Mouse (Mus musculus) kidney, postnatal 36 days (tissue): ENCODE data around the gene Enc1.
"Not testable (repeated sequence)": the region's sequence is repeated elsewhere in the genome, so short reads cannot be mapped to it uniquely, and the experiment has no call there.

Experiments used
- DNase-seq, 2 experiments: peaks; one replicate each; pipeline ENCODE4 v3.0.0; 2021 to 2022; ENCODE audit warnings: mixed read lengths in 2 of 2

The Enc1 gene

DNA sequence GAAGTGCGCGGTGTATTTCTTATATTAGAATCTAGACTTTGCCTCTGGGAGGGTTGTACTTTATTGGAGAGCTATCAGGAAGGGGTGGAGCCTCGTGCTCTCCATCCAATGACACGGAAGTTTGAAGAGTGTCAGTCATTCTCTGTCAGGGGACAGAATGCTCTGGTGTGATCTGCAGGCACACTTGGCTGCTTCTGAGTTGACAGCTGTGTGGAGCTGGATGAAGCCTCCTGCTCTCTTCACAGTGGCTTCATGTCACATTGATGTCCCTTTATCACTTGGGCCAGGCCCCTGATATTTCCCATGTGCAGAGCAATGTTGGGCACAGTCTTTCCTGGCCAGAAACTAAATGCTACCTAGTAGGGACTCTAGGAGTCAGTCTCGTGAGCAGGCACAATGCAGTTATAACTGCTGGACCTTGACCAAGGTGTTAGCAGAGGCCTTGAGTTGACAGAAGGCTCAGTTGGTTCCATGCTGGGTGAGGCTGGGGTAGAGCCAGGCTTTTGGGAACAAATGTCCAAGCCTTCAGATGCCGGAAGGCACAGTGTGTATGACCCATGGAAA is 12.6 kb downstream of the Enc1 start:
- DNase-seq: no peak

GRCm38 (mm10) chr13:97253994-97254393 is 13.1 kb downstream of the Enc1 start:
- no peak for DNase-seq

GRCm38 (mm10) chr13:97254564-97255164 is 13.8 kb downstream of the Enc1 start:
- DNase-seq: no peak

DNA sequence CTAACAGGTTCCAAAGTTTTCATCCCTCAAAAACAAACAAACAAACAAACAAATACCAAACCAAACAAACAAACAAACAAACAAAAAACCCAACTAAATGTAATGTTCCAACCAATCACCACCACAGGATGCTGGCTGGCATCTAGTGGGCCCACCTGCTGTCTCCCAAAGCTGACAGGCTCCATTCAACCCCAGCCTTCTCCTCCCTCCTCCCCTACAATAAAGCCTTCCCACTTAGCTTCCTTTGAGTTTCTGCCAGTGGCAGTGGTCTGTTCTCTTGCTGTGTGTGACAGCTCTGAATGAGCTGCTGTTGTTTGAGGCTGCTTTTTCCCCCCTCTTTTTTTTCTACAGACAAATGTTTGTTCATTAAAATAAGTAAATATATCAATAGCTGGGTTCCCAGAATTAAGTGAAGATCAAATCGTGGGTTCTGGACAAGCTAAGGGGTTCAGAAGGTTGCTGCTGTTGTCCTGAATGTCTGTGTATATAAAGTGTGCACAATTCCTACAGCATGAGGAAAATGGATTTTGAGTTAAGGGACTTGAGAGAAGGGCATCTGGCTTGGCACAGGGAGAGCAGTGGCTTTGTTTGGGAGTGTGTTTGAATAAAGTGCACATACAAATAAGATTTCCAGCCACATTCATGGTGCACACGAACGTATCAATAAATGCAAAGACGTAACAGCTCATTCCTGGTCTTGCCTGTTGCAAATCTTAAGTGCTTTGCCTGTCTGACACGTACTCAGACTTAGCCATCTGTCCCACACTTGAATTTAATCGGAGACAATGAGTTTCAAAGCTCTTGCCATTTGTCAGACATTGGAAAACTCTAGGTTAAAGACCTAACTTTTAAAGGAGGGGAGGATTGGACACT is 15.3 kb downstream of the Enc1 start:
- DNase-seq: no peak

GRCm38 (mm10) chr13:97256849-97257379 is 16.0 kb downstream of the Enc1 start:
- DNase-seq: no peak

- DNase-seq: no peak
Measured at GRCm38 (mm10) chr13:97259271-97259670, 18.4 kb downstream of the Enc1 start.

GRCm38 (mm10) chr13:97260456-97261180 is 19.7 kb downstream of the Enc1 start:
- DNase-seq: no peak

DNA sequence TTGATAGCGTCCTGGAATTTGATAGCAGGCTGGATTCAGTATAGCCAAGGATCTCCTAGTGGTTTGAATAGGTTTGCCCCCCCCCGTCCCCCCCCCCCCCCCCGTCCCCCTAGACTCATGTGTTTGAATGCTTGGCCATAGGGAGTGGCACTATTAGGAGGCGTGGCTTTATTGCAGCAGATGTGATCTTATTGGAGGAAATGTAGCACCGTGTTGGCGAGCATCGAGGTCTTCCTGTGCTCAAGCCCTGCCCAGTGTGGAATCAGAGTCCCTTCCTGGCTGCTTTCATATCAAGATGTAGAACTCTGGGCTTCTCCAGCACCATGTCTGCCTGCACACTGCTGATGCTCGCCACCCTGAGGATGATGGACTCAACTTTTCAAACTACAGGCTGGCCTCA is 20.6 kb downstream of the Enc1 start:
- no peak for DNase-seq

- DNase-seq: no peak
Measured at GRCm38 (mm10) chr13:97262676-97263075, 21.8 kb downstream of the Enc1 start.

GRCm38 (mm10) chr13:97265534-97265933 is 24.6 kb downstream of the Enc1 start:
- DNase-seq: not testable (repeated sequence)

DNA sequence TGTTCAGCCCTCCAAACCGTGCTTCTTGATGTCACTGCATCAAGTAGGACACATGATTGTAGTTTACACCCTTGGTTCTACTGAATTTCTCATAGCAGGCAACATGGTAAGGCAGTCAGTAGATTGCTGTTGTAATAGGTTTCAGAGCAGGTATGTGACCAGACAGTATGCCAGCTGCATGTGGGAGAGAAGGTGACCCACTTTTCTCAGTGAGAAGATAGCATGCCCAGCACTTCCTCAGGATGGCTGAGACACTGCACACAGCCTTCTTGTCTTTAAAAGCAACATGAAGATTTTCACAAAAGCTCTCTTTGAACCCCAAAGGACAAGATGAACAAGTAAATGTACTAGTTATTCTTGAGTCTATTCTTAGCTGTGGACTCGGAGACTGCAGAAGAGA is 29.8 kb downstream of the Enc1 start:
- DNase-seq: no peak

GRCm38 (mm10) chr13:97271641-97272040 is 30.7 kb downstream of the Enc1 start:
- DNase-seq: no peak

DNA sequence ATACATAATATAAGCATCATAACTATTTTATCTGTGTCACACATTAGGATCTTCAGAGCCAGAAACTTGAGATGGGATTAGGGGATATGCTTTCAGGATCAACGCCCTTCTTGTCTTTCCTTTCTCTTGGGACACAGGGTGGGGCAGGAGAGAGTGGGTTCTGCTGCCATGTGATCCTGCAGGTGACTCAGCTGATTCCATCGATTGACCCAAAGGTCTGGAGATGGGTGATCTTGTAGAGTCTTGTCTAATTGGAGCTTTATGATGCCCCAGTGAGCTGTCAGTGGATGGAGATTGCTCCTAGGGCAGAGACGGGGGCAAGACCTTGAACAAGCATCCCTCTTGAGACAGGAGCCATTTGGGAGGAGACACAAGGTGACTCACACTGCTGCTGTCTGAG is 33.9 kb downstream of the Enc1 start:
- DNase-seq: no peak

DNA sequence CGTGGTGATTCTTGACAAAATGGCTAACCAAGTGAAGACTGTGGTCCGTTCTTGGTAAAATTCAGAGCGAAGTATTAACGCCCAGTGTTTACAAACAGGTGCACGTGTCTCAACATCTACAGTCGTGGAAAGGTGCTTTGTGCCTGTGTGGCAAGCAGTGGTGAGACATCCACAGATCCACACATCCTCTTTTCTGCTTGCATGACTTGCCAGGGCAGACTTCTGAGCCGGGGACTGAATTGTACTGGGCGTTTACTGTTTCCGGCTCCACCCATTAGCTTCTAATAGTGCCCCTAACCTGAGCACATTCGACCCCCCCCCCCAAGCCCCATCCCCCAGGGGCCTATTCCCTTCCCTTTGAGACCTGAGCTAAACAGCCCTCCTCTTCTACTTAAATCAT is 34.6 kb downstream of the Enc1 start:
- no peak for DNase-seq

GRCm38 (mm10) chr13:97282051-97282910 is 41.4 kb downstream of the Enc1 start:
- no peak for DNase-seq

DNA sequence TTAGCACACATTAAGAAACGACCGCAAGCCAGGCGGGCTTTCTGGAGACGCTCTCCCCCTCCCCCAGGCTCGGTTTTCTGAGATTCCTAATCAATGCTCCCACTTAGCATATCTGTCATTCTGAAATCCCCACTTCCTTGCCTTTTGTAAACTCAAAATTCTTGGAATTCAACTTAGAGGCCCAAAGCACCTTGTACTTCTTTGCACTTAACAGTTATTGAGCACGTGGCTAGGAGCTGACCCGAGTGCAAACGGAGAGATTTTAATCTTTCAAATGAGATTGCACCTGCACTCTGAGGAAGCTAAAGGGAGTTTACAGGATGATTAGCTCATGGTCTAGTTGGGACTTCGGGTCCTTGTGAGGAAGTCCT is 42.0 kb downstream of the Enc1 start:
- DNase-seq: peak in 1 of 2 experiments; percentile 8

DNA sequence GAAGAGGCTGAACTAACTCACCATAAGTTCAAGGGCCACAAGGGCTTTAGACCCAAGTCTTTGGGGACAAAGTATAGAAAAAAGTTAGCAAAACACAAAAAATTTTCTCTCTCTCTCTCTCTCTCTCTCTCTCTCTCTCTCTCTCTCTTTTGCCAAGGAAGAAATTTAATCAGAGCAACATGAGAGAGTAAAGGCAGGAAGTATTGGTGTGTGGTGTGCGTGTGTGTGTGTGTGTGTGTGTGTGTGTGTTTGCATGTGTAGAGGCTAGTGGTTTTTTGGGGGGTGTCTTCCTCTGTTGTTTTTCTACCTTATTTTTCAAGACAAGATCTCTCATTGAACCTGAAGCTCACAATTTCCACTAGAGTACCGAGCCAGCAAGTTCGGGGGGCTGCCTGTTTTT is 46.1 kb downstream of the Enc1 start:
- DNase-seq: no peak

DNA sequence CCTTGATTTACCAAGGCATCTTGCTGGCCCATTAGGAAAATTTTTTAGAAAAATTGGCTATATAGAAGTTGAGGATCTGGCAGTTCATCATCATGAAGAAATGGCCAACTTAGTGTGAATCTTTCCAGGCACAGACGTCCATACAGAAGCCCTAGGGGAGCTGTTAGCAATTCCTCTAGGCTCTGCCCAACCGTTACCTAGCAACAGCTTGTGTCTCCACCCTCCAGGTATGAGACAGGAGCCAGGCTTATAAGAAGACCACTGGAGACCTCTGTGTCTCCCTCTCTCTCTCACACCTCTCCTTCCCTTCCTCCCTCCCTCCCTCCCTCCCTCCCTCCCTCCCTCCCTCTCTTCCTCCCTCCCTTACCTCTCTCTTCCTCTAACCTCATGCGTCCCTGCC is 49.8 kb downstream of the Enc1 start:
- no peak for DNase-seq

- no peak for DNase-seq
Measured at GRCm38 (mm10) chr13:97291354-97291753, 50.4 kb downstream of the Enc1 start.

- DNase-seq: no peak
Measured at GRCm38 (mm10) chr13:97292026-97292425, 51.1 kb downstream of the Enc1 start.

- DNase-seq: no peak
Measured at GRCm38 (mm10) chr13:97292451-97293245, 51.7 kb downstream of the Enc1 start.
